Mouse (Mus musculus) embryonic facial prominence, embryonic 10.5 days (tissue): ENCODE measurements around the gene Ccdc180. TPM values are rescaled to one million over a fixed set of nuclear protein-coding genes. Genes with fewer than 3 reads are reported as not detected.

ENCODE experiments used
- DNase-seq: peaks from one replicate; pipeline ENCODE4 v3.0.0-alpha.2; 2017; ENCODE audit warnings: low spot score
- H3K27ac ChIP-seq: fragments of 300-500 bp; sonication (generic); replicated peaks from 2 replicates; pipeline ENCODE4 v1.5.1; 2016; ENCODE audit warnings: mild to moderate bottlenecking
- H3K27me3 ChIP-seq: fragments of 300-500 bp; sonication (generic); replicated peaks from 2 replicates; pipeline ENCODE4 v1.6.1; 2016; ENCODE audit warnings: low read depth, mild to moderate bottlenecking; ENCODE audit not compliant: poor library complexity, severe bottlenecking
- H3K36me3 ChIP-seq: fragments of 300-500 bp; sonication (generic); replicated peaks from 2 replicates; pipeline ENCODE4 v1.6.1; 2016; ENCODE audit warnings: mild to moderate bottlenecking, moderate library complexity
- H3K4me1 ChIP-seq: fragments of 300-500 bp; sonication (generic); 2 replicates; pipeline ENCODE4 v1.6.1; 2016
- H3K4me3 ChIP-seq: fragments of 300-500 bp; sonication (generic); 2 replicates; pipeline ENCODE4 v1.5.1; 2016; ENCODE audit warnings: mild to moderate bottlenecking, moderate library complexity
- H3K9me3 ChIP-seq: fragments of 300-500 bp; sonication (generic); 2 replicates; pipeline ENCODE4 v1.6.1; 2016; ENCODE audit warnings: mild to moderate bottlenecking
- WGBS: fragments of 180-500 bp; shearing (Covaris S2); methylation state at CpG from one replicate; pipeline ENCODE4 v1.1.7; 2016; 5-methylcytosine and 5-hydroxymethylcytosine counted together
- polyA plus RNA-seq: library from polyadenylated mRNA; unstranded; fragments of >200 nt; fragmentation: Nextera tagmentation; extraction: Ambion mirVana; gene quantifications from 2 replicates; pipeline ENCODE4 v1.2.1, GENCODE M21; 2016

Ccdc180 gene
- polyA plus RNA-seq, 1 experiment from 2014 or later = 0.05 TPM

DNA sequence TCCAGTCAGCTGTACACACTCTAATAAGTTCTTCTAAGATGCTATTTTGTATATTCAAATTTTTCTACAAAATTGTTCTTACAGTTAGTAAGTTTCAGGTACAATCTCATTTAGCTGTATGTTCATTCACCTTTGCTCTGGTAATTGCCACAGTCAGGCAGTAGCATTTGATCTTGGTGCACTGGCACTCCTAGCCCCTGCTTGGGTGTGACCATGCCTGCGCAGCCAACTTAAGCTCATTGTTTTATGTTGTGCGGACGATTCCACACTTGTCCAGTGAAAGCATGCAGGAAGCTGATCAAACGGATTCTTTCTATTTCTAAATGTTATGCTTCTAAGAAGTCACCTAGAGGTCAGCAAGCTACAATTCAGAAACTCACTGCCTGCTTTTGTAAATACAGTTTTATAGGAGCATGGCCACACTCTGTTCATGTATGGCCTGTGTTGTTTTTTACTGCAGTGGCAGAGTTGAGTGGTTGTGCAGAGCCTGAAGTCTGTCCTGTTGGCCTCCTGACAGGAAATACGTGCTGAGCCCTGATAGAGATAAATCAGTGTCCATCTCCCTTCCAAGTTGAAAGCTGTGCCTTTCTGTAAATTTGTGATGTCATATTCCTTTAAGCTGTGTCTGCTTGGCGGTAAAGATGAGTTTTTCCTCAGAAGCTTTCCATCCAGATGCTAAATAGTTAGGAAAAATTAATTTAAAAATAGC, 100.5 kb downstream of the Ccdc180 start:
- 73% methylated on average over 6 of the region's 6 CpGs for WGBS
- no peaks in the 10 kb centered on the region for H3K27me3 ChIP-seq
- no peak for DNase-seq
- H3K4me1 ChIP-seq = peaks cover 16% of the 10 kb centered on the region
- H3K9me3 ChIP-seq = no peaks in the 10 kb centered on the region
- H3K27ac ChIP-seq = no peak overlapping the region
- no peaks in the 10 kb centered on the region for H3K36me3 ChIP-seq
- H3K4me3 ChIP-seq = no peak overlapping the region

DNA sequence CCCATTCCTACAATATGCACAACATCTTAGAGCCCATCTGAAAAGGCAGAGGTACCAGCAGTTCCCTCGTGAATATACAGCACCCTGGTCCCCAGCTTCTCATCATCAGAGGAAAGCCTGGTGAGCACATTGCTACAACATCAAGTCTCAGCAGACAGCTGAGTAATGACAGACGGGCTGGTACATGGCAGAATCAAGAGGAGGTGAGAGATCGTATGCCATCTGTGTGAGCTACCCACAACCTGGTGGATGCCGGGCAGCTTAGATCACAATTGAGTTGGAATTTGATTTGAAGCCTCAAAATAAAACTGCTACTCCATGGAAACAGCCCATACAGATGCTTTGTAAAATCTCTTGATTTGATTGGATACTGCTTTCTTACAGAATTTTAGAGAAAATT, 108.4 kb downstream of the Ccdc180 start:
- DNase-seq = no peak
- H3K27ac ChIP-seq = no peak overlapping the region
- H3K36me3 ChIP-seq = no peaks in the 10 kb centered on the region
- no peaks in the 10 kb centered on the region for H3K4me1 ChIP-seq
- H3K9me3 ChIP-seq = no peaks in the 10 kb centered on the region
- 85% methylated on average over 4 of the region's 4 CpGs for WGBS
- H3K4me3 ChIP-seq = no peak overlapping the region
- H3K27me3 ChIP-seq = no peaks in the 10 kb centered on the region

Other genes with a start within 250 kb of the Ccdc180 start
- 5.0 and 5.2 TPM in 2 replicates for gene Aldh1b1, start 91.3 kb upstream of the Ccdc180 start, polyA plus RNA-seq
- 3.9 and 5.4 TPM in 2 replicates for gene Igfbpl1, start 63.4 kb upstream of the Ccdc180 start, polyA plus RNA-seq
- gene Stra6l, start 41.6 kb upstream of the Ccdc180 start, polyA plus RNA-seq = 0.09 and 0.21 TPM in 2 replicates
- 5.4 and 6.0 TPM in 2 replicates for gene Tdrd7, start 75.0 kb downstream of the Ccdc180 start, polyA plus RNA-seq
- gene Tmod1, start 148.6 kb downstream of the Ccdc180 start, polyA plus RNA-seq = 2.8 and 3.0 TPM in 2 replicates
- gene Ncbp1, start 248.3 kb downstream of the Ccdc180 start, polyA plus RNA-seq = 121 and 127 TPM in 2 replicates
- 74.1 and 77.3 TPM in 2 replicates for gene Tstd2, start 248.4 kb downstream of the Ccdc180 start, polyA plus RNA-seq